Mouse (Mus musculus) layer of hippocampus, postnatal 25 days (tissue): ENCODE measurements around the gene Zfp618. TPM values are rescaled to one million over a fixed set of nuclear protein-coding genes. Genes with fewer than 3 reads are reported as not detected.

ENCODE experiments used
- DNase-seq, 2 experiments: peaks; one replicate each; pipeline ENCODE4 v3.0.0; 2022; ENCODE audit warnings: mixed read lengths in 2 of 2, low spot score in 1 of 2; ENCODE audit errors: extremely low spot score in 1 of 2
- total RNA-seq, 2 experiments: library from RNA; stranded (reverse); gene quantifications; 2 replicates each; pipeline ENCODE4 v1.2.3; 2021

Gene Zfp618
- total RNA-seq, 2 experiments from 2014 or later, result 2.5 to 3.4 TPM

GRCm38 (mm10) chr4:63060358-63060757 is 95.0 kb downstream of the Zfp618 start:
- DNase-seq, result no peak

DNA sequence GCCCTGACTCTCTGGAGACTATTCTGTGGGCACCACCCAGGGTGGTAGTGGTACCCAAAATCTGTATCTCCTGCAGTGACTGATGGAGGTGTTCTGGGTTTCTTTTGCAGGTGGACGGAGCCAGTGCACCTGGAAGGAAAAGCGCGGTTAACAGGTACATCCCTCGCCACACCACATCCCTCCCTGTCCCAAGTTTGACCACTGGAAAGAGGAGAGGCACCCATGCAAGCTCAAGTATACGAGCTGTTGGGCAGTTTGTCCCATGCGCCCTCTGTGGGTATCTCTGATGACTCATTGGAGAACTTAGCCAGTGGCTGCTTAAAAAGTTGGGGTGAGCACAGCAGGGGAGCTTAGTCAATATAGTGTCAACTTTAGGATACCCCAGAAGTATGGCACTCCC is 96.0 kb downstream of the Zfp618 start:
- DNase-seq, result no peak

DNA sequence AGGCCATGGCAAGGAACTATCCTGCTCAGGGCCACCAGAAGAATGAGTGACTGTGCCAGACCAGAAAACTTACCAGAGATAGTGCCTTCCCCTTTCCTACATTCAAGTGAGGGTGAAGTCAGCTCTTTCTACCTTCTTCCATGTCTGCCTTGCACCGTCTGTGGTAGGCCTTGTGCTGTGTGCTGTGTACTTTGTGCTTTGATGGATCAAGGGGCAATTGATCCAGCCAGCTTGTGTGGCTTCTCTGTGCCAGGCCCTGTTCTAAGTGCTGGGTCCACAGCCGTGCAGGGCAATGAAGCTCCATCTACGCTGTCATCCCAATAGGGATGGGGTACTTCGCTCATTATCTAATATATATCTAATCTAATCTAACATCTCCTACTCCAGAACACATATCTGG is 98.0 kb downstream of the Zfp618 start:
- DNase-seq, result no peak

- no peak for DNase-seq
Measured at GRCm38 (mm10) chr4:63064911-63065310, 99.5 kb downstream of the Zfp618 start.

DNA sequence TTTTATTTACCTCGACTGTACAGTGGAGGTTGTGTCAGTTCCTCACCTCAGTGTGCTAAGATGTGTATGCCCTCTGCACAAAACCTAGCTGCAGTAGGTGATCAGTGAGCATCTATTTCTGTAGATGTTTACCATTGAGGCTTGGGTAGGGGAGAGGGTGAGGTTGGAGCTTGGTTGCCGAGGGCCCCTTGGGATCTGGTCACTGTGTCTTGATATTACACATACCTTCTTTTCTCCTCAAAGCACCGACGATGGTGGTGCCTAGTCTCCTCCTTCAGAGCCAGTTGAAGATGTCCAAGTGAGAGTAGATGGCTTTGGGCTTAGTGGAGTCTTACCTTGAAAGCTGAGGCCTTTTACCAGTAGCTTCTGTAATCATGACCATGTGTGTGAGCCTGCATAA is 101.4 kb downstream of the Zfp618 start:
- DNase-seq, result no peak

DNA sequence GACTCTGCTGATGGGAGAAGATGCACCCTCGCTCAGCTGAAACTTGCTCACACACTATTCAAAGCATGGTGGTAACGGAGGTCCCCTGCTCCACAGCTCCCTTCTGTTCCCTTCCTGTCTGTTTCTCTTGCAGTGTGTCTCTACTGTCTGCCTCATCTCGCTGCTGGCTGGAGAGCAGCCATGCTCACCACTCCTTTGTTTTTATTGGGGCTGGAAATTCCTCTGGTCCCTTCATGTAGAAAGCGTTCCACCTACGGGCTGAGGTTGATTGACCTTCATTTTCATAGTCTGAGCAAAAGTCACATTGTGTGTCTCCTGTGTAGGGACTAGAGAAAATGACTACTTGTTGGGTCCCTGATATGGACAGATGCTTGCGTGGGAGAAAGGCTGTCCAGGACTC is 102.4 kb downstream of the Zfp618 start:
- no peak for DNase-seq

DNA sequence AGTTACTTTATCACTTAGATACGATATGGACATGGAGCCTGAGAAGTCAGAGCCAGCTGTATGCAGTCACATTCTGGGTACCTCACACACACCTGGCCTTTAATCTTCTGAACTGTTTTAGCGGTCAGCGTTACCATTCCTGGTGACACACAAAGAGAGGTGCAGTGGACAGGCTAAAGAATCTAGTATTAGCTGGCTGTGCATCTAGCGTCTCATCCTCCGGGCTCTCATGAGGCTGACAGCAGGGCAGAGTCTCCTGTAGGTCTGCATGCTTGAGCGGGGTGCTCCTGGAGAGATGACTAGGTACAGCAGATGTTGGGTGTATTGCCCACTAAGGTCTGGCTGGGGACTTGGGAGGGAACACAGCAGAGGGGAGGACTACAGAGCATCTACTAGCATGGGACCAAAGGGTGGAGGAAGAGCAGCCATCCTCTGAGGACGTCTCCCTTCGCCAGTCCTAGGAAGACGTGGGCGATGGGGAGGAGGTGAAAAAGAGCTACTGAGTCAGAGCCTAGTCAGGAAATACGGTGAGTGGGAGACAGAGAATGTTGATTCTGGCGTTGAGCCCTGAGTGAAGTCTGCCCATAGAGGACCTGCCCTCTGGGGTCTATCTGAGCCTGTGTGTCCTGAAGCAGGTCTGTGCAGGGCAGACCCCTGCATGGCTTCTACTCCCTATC is 103.3 kb downstream of the Zfp618 start:
- no peak for DNase-seq

DNA sequence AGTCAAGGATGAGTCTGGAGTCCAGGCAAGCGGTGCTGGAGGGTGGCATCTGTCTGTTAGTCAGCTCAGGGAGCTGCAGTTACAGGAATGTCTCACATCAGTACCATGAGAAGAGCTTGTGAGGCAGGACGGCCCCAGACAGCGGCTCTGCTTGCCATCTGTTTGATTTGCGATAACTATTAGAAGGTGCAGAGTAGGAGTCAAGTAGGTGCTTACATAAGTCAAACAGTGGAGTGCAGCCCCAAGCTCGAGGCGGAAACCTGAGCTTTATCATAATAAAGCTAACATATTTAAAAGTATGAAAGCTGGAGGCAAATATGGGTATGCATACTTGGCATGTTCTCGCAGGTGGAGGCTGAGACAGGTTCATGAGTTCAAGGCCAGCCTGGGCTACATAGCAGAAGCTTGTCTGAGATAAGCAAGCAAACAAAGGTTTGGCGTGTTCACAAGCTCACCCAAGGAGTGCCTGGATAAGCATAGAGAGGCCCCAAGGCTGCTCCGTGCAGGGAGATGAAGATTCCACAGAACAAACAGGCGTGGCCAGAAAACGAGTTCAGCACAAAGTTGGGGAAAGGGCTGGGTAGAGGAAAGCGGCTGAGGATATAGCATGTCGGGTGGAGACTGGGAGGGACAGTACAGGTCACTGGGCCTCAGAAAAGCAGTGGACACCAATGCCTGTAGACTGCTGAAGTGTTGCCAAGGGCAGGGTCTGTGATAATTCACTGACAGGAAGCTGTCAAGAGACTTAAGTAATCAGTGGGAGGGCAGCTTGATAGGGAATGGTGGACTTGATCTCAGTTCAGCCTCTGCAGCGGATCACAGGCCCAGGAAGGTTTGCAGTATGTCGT is 106.3 kb downstream of the Zfp618 start:
- no peak for DNase-seq

- DNase-seq, result no peak
Measured at GRCm38 (mm10) chr4:63073139-63073538, 107.8 kb downstream of the Zfp618 start.

DNA sequence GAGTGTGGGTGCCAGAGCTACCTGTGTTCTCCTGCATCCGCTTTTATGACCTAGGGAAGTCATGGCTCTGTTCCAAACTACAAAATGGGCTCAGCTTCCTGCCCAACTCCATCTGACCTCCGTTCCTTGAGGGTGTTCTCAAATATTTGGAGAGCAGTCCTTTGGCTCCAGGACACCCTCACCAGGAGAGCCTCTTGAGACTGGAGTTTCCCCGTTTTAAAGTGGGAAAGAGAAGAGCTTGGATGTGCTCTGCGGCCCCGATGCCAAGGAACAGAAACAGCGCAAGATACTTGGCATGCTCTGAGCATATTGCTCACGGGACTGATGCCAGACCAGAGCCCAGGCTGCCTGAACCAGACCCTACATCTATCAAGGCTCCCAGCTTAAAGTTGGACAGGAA is 113.8 kb downstream of the Zfp618 start:
- no peak for DNase-seq

DNA sequence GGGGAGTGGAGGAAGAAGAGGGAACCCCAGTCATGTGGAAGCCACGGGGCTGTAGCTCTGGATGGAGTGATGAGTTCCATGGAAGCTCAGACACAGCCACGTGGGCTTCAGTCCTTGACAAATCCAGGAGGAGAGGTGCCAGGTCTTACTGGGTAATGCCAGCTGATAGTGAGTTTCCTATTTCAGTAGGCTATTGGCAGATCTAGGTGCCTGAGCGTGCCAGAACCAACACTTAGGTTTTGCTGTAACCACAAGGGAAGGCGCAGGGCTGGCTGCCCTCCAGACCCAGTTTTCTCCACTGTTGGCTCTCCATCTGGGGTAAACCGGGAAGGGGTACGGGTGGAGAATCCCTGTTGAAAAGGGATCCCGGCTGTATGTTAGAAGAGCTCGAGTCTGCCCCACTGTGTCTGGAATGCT is 119.1 kb downstream of the Zfp618 start:
- DNase-seq, result peak; percentile 17 to 29

- DNase-seq, result no peak
Measured at GRCm38 (mm10) chr4:63089484-63089883, 124.1 kb downstream of the Zfp618 start.

GRCm38 (mm10) chr4:63091151-63091550 is 125.8 kb downstream of the Zfp618 start:
- DNase-seq, result no peak

DNA sequence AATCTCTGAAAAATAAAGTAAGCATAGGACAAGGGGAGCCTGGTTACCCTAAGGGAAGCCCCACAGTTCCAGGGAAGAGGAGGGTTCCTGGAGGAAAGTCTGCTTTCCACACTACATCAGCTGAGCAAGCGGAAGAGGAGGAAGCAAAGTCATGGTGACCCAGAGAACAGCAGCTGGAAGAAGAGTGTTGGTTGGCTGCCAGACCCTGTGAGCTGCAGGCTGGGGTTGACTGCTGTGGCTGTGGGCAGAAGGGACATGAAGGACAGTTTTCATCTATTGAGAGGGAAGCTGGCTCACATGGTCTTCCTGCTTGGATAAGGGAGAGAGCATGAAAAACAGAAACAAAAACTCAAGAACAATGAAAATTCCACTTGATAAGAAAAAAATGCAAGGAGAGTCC is 132.2 kb downstream of the Zfp618 start:
- no peak for DNase-seq

DNA sequence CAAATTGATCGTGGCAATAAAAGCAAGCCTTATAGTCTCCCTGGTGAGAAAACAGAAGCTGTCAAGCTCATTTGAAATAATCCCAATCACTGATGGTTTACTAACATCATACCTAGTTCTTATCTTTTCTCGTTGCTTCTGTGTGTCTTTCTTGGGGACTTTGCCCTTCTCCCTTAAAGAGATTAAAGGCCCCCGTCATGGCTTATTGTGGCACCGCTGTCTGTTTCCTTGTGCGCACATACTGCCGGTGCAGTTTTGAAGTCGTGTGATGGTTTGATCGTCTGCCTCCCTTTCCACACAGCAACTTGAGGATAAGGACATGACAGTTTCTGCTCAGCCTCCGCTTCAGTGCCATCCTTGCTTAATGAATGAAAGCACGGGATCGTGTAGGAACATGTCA is 135.1 kb downstream of the Zfp618 start:
- no peak for DNase-seq

GRCm38 (mm10) chr4:63102025-63102424 is 136.7 kb downstream of the Zfp618 start:
- DNase-seq, result no peak

DNA sequence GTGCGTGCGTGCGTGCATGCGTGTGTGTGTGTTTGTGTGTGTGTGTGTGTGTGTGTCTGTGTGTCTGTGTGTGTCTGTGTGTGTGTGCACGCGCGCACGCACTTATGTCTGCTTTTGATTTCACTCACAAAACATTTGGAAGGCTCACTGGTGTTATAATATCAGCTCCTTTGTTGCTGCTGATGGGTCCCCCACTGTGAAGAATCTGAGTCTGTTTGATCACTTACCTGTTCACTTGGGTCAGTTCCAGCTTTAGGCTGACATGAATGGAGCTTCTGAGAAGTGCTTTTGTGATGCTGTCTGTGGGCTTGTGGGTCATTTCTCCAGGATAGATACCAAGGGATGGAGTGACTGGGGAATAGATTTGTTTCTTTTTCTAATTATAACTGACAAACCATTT is 140.3 kb downstream of the Zfp618 start:
- DNase-seq, result no peak

DNA sequence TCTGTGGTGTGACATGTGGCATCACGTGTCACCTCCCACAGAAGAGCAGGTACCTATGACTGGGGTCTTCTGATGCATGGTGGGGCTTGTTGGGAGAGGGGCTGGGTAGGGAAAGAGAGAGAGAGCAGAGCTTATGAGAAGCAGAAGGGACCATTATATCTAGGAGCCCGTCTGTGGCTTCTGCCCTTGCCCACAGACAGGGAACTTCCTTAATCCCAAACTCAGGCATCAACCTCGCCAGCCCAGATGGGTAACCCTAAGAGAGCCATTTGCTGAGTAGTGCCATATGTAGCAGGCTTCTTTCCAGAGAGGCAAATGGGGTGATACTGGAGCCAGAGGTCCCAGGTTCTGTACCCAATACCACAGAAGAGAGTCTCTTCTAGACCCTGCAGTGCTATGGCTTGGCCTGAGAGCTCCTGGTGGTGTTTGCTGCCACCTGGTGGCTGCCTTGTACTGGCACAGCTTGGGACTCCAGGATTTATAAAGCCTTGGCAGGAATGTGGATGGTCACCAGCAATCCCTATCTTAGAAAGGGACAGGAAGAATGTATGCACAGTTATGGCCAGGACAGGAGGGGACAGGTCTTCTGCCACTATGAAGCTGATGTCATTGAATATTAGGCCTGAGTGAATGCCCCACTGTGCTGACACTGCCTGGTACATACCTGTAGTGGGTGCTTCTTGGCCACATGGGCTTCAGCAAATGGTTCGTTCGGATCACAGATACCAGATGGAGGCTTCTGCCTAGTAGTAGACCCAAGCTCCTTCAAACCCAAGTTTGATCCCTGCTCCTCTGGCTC is 153.5 kb downstream of the Zfp618 start:
- peak; percentile 65 to 88 for DNase-seq

DNA sequence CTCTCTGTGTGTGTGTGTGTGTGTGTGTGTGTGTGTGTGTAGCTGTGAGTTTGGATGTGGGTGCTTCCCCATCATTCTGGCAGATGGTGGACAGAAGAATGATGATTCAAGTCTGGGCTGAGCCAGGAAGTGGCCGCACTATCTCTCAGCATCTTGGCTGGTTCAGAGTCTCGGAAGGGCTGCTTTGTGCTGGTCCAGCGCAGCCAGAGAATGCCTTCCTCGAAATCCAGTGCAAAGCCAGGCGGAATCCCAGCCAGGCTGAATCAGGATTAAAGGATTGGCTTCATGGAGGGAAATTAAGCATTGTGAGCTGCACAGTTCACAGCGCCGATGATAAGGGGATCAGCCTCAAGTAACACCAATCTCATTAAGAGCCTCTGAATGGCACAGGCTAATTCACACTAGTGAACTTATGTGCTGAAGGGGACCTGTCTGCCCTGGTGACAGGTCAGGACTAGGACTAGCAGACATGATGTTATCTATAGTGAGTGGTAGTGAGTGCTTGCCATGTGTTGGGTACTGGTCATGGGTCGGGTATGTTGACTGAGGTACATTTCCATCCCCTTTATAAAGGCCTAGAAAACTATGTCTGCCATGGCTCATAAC is 159.6 kb downstream of the Zfp618 start:
- DNase-seq, result no peak

GRCm38 (mm10) chr4:63129891-63130624 is 164.7 kb downstream of the Zfp618 start:
- DNase-seq, result no peak
